Mouse (Mus musculus): ENCODE measurements around the gene Vwa2. TPM values are rescaled to one million over a fixed set of nuclear protein-coding genes. Genes with fewer than 3 reads are reported as not detected.

Vwa2 gene
- total and polyA plus RNA-seq, 3 experiments: not detected

DNA sequence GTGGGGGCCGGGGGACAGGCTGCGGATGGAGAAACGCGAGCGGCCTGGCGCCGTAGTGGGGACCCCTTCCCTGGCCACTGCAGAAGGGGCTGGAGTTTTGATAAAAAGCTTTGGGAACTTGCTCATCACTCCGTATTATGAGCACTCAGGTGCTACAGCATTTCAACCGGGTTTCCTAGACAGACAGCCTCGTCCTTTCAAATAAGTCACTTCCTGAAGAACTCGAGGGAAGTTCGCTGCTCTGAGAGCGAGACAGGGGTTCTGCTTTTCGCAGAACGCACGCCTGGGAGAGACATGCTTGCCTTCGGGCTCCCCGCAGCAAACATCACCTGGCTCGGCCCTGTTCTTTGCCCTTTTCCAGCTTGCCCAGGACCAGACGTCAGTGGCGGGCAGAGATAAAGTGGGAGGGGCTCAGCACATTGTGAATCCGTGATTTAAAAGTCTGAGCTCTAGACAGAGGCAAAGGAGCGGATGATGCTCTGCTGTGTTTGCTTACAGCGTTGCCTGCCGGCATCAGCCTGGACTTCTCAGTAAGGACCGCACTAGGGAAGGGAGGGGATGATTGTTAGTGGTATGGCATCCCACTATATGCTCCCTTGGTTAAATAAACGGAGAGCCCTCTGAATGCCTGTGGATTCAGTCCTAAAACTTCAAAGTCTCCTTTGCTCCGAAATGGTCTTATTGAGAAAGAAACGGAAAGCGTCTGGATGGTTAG is 709 bp downstream of the Vwa2 start:
- dilution Hi-C loops (cut with MboI; ENCODE audit: extremely low pct_ligation_motif_present, extremely low pct_unique_long_range_greater_than_20kb, low sequenced_read_pairs): no loop called here
- no peaks in the 10 kb centered on the region for H3K9me3 ChIP-seq (replicated peaks; ENCODE audit: low read length)
- TF ChIP-seq CTCF (conservative IDR thresholded peaks at IDR 0.05 in 1 of 2, IDR thresholded peaks at IDR 0.05 in 1 of 2; ENCODE audit: low read depth in 2 of 2, low read length in 2 of 2): no peak
- no peak overlapping the region for H3K4me3 ChIP-seq (replicated peaks in 1 of 3; ENCODE audit: low read depth in 2 of 3, low read length in 2 of 3, poor library complexity in 1 of 3)
- in situ Hi-C loops (cut with MboI; ENCODE audit: low pct_ligation_motif_present, low pct_unique_long_range_greater_than_20kb, low sequenced_read_pairs): no loop called here
- no peak for DNase-seq (ENCODE audit: extremely low read depth)
- no peaks in the 10 kb centered on the region for H3K36me3 ChIP-seq (replicated peaks in 1 of 2; ENCODE audit: control insufficient read depth in 1 of 2, insufficient read depth in 1 of 2, low read length in 1 of 2)
- peaks cover 43% of the 10 kb centered on the region for H3K27me3 ChIP-seq (replicated peaks)
- 0 out of 4 replicates have a peak, but pooled peaks cover 3% of the 10 kb centered on the region in 2 experiments for H3K4me1 ChIP-seq (ENCODE audit: control insufficient read depth in 1 of 2, insufficient read depth in 2 of 2)
- H3K27ac ChIP-seq (ENCODE audit: insufficient read depth, low read depth): no peak overlapping the region
- H3K79me2 ChIP-seq (replicated peaks; ENCODE audit: control insufficient read depth, extremely low read depth, insufficient read depth, poor library complexity, severe bottlenecking): no peaks in the 10 kb centered on the region
- H3K9ac ChIP-seq (ENCODE audit: insufficient read depth, low read depth): no peak overlapping the region
- no peak overlapping the region for H3K4me2 ChIP-seq (ENCODE audit: insufficient read depth, low read depth, poor library complexity, severe bottlenecking)

GRCm38 (mm10) chr19:56877364-56877763 is 3.3 kb downstream of the Vwa2 start:
- TF ChIP-seq CTCF (conservative IDR thresholded peaks at IDR 0.05 in 1 of 2, IDR thresholded peaks at IDR 0.05 in 1 of 2; ENCODE audit: low read depth in 2 of 2, low read length in 2 of 2): no peak
- TF ChIP-seq NELFE (IDR thresholded peaks at IDR 0.05; ENCODE audit: low read depth, low read length): no peak
- no peak for TF ChIP-seq ETS1 (conservative IDR thresholded peaks at IDR 0.05; ENCODE audit: low read depth, low read length)
- no peak for TF ChIP-seq HCFC1 (IDR thresholded peaks at IDR 0.05; ENCODE audit: low read depth, low read length)
- no peak for TF ChIP-seq CHD1 (IDR thresholded peaks at IDR 0.05; ENCODE audit: low read depth, low read length)
- no peak for TF ChIP-seq JUND (conservative IDR thresholded peaks at IDR 0.05; ENCODE audit: low read depth, low read length)
- TF ChIP-seq ZKSCAN1 (IDR thresholded peaks at IDR 0.05; ENCODE audit: borderline replicate concordance, low read depth, low read length): no peak
- no peak for TF ChIP-seq IRF4 (IDR thresholded peaks at IDR 0.05; ENCODE audit: low read depth, low read length)
- no peak for TF ChIP-seq JUN (IDR thresholded peaks at IDR 0.05; ENCODE audit: insufficient read depth, low read depth, low read length)
- no peak for TF ChIP-seq POLR2AphosphoS2 (IDR thresholded peaks at IDR 0.05; ENCODE audit: low read depth, low read length)
- TF ChIP-seq SIN3A (IDR thresholded peaks at IDR 0.05; ENCODE audit: low read length): no peak
- TF ChIP-seq MAFK (IDR thresholded peaks at IDR 0.05; ENCODE audit: insufficient replicate concordance, low read length): no peak
- no peak overlapping the region for H3K4me3 ChIP-seq (replicated peaks in 1 of 3; ENCODE audit: low read depth in 2 of 3, low read length in 2 of 3, poor library complexity in 1 of 3)
- no peak overlapping the region for H3K4me2 ChIP-seq (ENCODE audit: insufficient read depth, low read depth, poor library complexity, severe bottlenecking)
- 0 out of 4 replicates have a peak, but pooled peaks cover 3% of the 10 kb centered on the region in 2 experiments for H3K4me1 ChIP-seq (ENCODE audit: control insufficient read depth in 1 of 2, insufficient read depth in 2 of 2)
- H3K79me2 ChIP-seq (replicated peaks; ENCODE audit: control insufficient read depth, extremely low read depth, insufficient read depth, poor library complexity, severe bottlenecking): no peaks in the 10 kb centered on the region
- no peaks in the 10 kb centered on the region for H3K9me3 ChIP-seq (replicated peaks; ENCODE audit: low read length)
- DNase-seq (ENCODE audit: extremely low read depth): no peak
- dilution Hi-C loops (cut with MboI; ENCODE audit: extremely low pct_ligation_motif_present, extremely low pct_unique_long_range_greater_than_20kb, low sequenced_read_pairs) (no loop called here), in situ Hi-C loops (cut with MboI; ENCODE audit: low pct_ligation_motif_present, low pct_unique_long_range_greater_than_20kb, low sequenced_read_pairs) (no loop called here)
- H3K27ac ChIP-seq (ENCODE audit: insufficient read depth, low read depth): no peak overlapping the region
- H3K9ac ChIP-seq (ENCODE audit: insufficient read depth, low read depth): no peak overlapping the region
- H3K36me3 ChIP-seq (replicated peaks in 1 of 2; ENCODE audit: control insufficient read depth in 1 of 2, insufficient read depth in 1 of 2, low read length in 1 of 2): no peaks in the 10 kb centered on the region
- H3K27me3 ChIP-seq (replicated peaks): peaks cover 53% of the 10 kb centered on the region

GRCm38 (mm10) chr19:56887879-56888278 is 13.8 kb downstream of the Vwa2 start:
- Histone ChIP-seq H3K9me3 (replicated peaks; ENCODE audit: low read length) (no peaks in the 10 kb centered on the region), H3K36me3 (replicated peaks in 1 of 2; ENCODE audit: control insufficient read depth in 1 of 2, insufficient read depth in 1 of 2, low read length in 1 of 2) (no peaks in the 10 kb centered on the region), H3K27ac (ENCODE audit: insufficient read depth, low read depth) (no peak overlapping the region), H3K9ac (ENCODE audit: insufficient read depth, low read depth) (no peak overlapping the region), H3K27me3 (replicated peaks) (no peaks in the 10 kb centered on the region), H3K79me2 (replicated peaks; ENCODE audit: control insufficient read depth, extremely low read depth, insufficient read depth, poor library complexity, severe bottlenecking) (no peaks in the 10 kb centered on the region), H3K4me1 (ENCODE audit: control insufficient read depth in 1 of 2, insufficient read depth in 2 of 2) (no peaks in the 10 kb centered on the region), H3K4me2 (ENCODE audit: insufficient read depth, low read depth, poor library complexity, severe bottlenecking) (no peak overlapping the region), H3K4me3 (replicated peaks in 1 of 3; ENCODE audit: low read depth in 2 of 3, low read length in 2 of 3, poor library complexity in 1 of 3) (no peak overlapping the region)
- TF ChIP-seq ZKSCAN1 (IDR thresholded peaks at IDR 0.05; ENCODE audit: borderline replicate concordance, low read depth, low read length) (no peak), HCFC1 (IDR thresholded peaks at IDR 0.05; ENCODE audit: low read depth, low read length) (no peak), MEF2A (IDR thresholded peaks at IDR 0.05; ENCODE audit: borderline replicate concordance, low read depth, low read length) (no peak), MAX (IDR thresholded peaks at IDR 0.05; ENCODE audit: low read length) (no peak), ZMIZ1 (IDR thresholded peaks at IDR 0.05; ENCODE audit: low read depth, low read length) (no peak), MXI1 (IDR thresholded peaks at IDR 0.05; ENCODE audit: low read depth, low read length) (no peak), IRF4 (IDR thresholded peaks at IDR 0.05; ENCODE audit: low read depth, low read length) (no peak), NRF1 (IDR thresholded peaks at IDR 0.05; ENCODE audit: low read depth, low read length) (no peak), POLR2A (IDR thresholded peaks at IDR 0.05; ENCODE audit: low read depth, low read length) (no peak), RCOR1 (conservative IDR thresholded peaks at IDR 0.05; ENCODE audit: low read depth, low read length) (no peak), NELFE (IDR thresholded peaks at IDR 0.05; ENCODE audit: low read depth, low read length) (no peak), ZNF384 (IDR thresholded peaks at IDR 0.05; ENCODE audit: low read depth, low read length) (no peak), TBP (conservative IDR thresholded peaks at IDR 0.05; ENCODE audit: low read depth, low read length) (no peak), SIN3A (IDR thresholded peaks at IDR 0.05; ENCODE audit: low read length) (no peak), USF1 (IDR thresholded peaks at IDR 0.05; ENCODE audit: low read depth, low read length) (no peak), JUN (IDR thresholded peaks at IDR 0.05; ENCODE audit: insufficient read depth, low read depth, low read length) (no peak)
- in situ Hi-C loops (cut with MboI; ENCODE audit: low pct_ligation_motif_present, low pct_unique_long_range_greater_than_20kb, low sequenced_read_pairs): no loop called here
- no peak for DNase-seq (ENCODE audit: extremely low read depth)
- dilution Hi-C loops (cut with MboI; ENCODE audit: extremely low pct_ligation_motif_present, extremely low pct_unique_long_range_greater_than_20kb, low sequenced_read_pairs): no loop called here

Data from CH12.LX (cell line).